Mouse (Mus musculus) olfactory bulb, adult 2 months (tissue): ENCODE measurements at regions not wholly inside any gene's neighbourhood (a gene's known extent, or its start where the extent isn't known, plus 50 kb on each side); places are given as distances from the start of the nearest gene placed in this dataset.

Experiments
- CTCF ChIP-seq: fragments of 200-500 bp; IDR thresholded peaks from 2 replicates; pipeline ENCODE4 v1.5.1; 2012; ENCODE audit warnings: low read depth, mild to moderate bottlenecking, low read length, moderate library complexity; ENCODE audit not compliant: insufficient read depth
- POLR2A ChIP-seq: fragments of 200-500 bp; IDR thresholded peaks from 2 replicates; pipeline ENCODE4 v1.6.1; 2012; ENCODE audit warnings: mild to moderate bottlenecking, low read depth, low read length, moderate library complexity; ENCODE audit not compliant: insufficient read depth

- no peak for TF ChIP-seq POLR2A
- no peak for TF ChIP-seq CTCF
These were observed 63.3 kb upstream of the Cnksr3 start for GRCm38 (mm10) chr10:7275357-7275756.
